Mouse (Mus musculus): ENCODE data around the gene Ctsk. TPM values are rescaled to one million over a fixed set of nuclear protein-coding genes. Genes with fewer than 3 reads are reported as not detected.

The Ctsk gene
- total RNA-seq (2021): 1 to 10 TPM; 5.5 to 7.4 TPM
- long read RNA-seq, experiment 1, partial matches to known transcripts: 0 of 4 reads
- long read RNA-seq, experiment 1, other reads (novel, unspliced or antisense): 0 of 4 reads
- long read RNA-seq, experiment 2, partial matches to known transcripts: 2 of 2 reads
- long read RNA-seq, experiment 2, other reads (novel, unspliced or antisense): 0 of 2 reads

DNA sequence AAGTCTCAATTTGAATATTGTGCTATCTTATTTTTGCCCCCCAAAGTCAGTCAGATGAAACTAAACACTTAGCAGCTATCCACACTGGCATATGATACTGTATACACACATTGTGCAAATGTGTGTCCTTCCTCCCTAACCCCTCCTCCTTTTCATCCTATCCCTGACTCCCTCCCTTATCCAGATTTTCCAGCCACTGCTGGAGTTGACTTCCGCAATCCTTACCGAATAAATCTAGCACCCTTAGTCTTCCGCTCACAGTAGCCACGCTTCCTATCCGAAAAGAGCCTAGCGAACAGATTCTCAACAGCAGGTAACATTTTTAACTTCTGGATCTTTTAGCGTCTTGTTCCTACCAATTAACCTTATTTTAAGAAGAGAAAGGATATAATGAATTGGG, at the start of gene Ctsk:
TSS of gene Ctsk (plus strand) at position 233 of the 400 bp plus-strand sequence.
- DNase-seq: peak; percentile 28 to 38

DNA sequence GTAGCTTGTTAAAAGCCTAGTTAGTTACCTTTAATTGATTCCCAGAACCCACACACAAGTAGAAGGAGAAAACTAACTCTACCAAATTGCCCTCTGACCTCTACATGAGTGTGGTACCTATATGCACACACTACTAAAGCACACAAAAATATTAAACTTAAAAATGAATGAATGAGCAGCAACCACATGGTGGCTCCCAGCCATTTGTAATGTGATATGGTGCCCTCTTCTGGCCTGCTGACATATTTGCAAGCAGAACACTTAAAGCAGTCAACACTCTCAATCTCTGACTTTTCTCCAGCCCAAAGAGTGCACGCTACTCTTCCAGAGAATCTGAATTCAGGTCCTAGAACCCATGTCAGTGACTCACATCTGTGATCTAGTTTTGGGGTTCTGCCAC, 48.6 kb upstream of the Ctsk start:
- DNase-seq: peak; percentile 43 to 66

DNA sequence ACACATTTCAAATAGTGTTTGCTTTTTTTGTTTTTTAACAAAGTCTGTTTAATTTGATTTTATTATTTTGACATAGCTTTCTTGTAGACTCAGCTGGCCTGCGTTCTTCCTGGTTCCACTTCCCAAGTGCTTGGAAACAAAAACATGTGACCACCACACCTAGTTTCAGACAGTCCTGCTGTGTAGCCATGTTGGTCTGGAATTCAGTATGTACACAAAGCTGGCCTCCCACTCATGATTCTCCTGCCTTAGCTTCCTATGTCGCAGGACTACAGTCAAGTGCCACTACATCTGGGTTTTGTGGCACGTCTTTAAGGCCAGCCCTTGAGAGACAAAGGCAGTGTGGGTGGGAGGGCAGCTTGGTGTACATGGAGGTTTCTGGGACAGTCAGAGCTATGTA, 48.1 kb upstream of the Ctsk start:
- no peak for DNase-seq

DNA sequence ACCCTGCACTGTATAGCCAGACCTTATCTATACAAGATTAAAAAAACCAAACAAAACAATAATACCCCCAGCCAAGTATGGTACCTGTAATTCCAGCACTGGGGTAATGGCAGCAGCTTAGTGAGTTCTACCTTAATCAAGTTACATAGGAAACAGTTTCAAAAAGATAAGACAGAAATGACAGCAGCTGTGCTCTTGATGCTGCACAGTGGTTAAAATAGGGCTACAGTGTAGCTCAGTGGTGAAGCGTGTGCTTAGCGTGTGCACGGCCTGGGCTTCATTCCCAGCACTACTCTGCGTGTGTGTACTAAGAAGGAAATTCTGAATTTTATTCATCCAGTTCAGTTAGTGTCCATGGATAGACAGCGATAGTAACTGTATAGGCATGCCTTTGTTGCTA, 42.7 kb upstream of the Ctsk start:
- DNase-seq: no peak

DNA sequence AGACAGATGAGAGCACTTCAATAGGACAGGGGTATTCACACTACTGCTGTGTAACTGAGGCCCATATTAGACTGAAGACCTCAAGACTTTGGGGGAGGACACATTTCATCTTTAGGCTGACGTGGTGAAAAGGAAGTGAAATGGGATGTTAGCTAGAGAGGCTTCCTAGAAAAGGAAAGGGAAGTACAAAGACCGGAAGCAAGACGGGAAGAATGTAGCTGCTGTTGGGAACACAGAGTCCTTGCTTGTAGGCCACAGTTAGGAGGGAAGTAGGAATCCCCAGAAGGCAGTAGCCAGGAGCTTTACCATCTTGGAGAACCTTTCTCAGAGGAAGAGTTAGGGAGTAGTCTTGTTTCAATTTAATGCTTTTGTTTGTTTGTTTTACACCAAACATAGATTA, 41.3 kb upstream of the Ctsk start:
- peak in 1 of 2 experiments; percentile 64 for DNase-seq

DNA sequence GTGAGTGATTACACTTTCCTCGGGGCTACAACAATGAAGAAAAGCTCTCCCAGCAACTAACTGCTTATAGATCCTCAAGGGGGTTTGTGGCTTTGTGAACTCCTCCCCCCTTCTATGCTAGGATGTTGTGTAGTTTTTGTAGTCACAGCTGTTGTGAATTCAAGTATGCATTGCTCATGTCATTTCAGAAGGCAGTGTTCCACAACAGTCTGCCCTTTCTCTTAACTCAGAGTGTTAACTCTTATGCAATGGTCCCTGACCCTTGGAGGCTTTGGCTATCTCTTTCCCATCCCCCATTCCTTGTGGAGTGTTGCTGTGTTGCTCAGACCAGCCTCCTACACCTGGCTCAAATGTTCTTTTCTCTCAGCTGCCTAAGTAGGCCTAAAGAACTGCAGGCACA, 39.7 kb upstream of the Ctsk start:
- no peak for DNase-seq

DNA sequence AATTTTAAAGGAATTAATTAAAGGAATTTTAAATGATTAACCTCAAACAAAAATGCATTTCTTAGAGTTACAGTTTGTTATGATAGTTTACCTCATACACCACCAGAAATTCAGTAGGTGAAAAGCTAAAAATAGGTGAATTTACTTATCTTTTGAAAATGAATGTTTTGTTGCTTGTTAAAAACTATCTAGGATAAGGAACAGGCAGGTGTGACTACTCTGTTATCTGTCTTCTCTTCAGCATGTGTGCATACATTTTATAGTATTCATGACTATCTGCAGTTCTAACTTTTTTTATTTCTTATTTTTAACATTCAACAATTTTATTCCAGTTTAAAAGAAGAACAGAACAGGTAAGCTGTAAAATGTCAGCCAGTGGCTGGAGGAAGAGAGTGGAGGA, 35.2 kb upstream of the Ctsk start:
- DNase-seq: no peak

DNA sequence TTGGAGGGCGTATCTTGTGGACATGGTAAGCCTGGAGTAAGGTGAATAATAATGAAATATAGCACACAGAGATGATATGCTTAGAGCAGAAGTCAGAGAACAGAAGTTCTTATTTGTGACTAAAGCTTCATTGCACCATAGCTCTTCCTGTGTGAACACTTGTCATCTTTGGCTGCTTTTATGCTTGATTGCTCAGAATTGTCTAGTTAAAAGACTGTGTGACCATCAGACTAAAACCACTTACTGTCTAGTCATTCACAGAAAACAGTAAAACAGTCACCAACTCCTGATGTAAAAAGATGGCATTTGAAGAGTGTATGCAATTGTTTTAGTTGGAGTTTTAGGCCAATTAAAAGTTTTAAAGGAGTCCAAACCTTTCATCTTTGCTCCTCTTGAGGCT, 20.1 kb upstream of the Ctsk start:
- DNase-seq: no peak

DNA sequence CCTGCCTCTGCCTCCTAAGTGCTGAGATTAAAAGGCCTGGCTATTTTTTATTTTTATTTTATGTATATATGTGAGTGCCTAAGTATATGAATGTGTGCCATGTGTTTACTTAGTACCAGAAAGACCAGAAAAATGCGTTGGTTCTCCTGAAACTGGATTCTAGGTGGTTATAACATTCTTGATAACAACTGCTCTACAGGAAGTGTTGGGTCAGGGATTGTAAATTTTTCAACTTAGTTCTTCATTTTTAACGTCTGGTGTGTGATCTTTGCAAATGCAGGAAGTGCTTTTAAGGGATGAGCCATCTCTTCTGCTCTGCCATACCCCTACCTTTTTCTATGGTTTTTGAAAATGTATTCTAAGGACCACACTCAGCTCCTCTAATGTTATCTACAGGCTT, 12.6 kb upstream of the Ctsk start:
- DNase-seq: no peak

DNA sequence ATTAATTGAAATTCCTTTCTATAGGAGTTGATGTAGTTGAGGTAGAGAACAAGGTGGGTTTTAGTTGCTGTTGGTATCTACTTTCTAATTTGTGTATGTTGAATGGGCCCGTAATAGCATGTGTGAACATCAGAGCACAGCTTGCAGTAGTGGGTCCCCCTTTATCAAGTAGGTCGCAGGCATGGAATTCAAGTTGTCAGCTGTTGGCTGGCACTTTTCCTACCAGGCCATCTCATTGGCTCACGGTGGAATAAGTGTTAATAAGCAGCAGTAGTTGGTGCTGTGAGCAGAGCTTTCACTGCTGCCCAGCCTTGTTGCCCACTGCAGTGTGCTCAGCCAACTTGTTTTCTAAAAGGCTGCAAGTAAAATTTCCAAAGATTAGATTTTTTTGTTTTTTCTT, 10.4 kb upstream of the Ctsk start:
- DNase-seq: no peak

DNA sequence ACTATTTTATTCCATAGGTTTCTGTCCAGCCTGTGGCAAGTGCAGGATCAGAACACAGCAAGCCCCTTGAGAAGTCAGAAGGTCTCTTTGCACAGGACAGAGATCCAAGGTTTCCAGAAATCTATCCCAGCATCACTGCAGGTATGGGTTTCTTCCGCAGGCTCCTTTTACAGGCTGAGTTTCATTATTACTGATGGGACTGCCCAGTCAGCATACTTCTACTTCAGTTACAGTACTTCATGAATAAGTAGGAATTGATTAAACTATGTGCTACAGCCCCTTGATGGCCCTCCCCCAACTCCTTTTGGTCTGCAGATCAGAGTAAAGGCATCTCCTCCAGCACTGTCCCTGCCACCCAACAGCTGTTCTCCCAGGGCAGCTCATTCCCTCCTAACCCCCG, 8.8 kb upstream of the Ctsk start:
- no peak for DNase-seq

DNA sequence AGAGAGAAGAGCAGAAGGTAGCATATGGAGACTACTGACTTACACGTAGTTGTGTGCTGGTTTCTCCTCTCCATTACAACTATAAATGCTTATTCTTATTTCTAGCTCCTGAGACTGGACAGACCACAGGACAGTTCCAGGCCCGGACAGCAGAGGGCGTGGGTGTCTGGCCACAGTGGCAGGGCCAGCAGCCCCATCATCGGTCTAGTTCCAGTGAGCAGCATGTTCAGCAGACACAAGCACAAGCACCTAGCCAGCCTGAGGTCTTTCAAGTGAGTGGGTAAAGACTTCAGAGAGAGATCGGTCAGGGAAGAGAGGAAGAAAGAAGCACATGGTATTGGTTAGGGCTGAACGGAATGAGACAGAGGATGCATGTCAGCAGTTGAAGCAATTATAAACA, 4.7 kb upstream of the Ctsk start:
- DNase-seq: peak; percentile 40 to 72

DNA sequence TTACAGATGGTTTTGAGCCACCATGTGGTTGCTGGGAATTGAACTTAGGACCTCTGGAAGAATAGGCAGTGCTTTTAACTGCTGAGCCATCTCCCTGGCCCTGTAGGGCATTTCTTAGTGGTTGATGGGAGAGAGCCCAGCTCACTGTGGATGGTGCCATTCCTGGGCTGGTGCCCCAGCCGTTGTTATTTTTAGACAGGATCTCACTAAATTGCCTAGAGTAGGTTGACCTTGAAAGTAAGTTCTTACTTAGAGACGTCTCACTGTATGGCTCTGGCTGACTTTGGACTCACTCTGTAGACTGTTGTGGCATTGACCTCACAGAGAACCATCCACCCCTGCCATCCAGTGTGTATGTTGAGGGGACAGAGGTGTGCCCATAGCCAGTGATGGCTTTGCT, 827 bp upstream of the Ctsk start:
- DNase-seq: peak; percentile 26 to 35

DNA sequence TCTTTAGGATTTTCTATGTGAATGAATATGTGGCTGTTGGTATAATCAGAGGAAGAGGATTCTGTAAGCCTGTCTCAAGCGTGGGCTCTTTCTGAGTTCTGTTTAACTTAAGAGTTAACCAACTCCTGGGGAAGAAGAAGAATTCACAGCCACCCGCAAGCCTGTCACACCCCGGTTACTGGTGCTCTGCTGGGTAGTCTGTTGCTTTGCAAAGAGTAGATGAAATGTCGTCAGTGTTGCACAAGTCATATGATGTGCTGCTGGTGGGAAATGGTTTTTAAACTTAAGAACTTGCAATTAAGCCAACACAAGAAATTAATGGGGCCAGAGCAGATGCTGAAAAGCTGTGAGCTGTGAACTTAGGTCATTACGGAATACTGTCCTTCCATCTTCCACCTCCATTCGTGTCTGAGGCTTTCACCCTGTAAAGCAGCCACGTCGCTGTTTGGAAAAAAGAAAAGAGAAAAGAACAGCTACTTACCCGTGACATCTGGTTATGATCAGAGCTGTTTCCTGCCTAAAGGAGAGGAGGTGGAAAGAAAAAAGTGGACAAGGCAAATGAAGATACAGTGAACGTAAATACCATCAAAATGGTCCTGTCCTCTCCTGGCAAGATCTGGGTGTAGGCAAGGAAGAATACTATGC, 562 bp downstream of the Ctsk start:
- DNase-seq: peak in 1 of 2 experiments; percentile 30

DNA sequence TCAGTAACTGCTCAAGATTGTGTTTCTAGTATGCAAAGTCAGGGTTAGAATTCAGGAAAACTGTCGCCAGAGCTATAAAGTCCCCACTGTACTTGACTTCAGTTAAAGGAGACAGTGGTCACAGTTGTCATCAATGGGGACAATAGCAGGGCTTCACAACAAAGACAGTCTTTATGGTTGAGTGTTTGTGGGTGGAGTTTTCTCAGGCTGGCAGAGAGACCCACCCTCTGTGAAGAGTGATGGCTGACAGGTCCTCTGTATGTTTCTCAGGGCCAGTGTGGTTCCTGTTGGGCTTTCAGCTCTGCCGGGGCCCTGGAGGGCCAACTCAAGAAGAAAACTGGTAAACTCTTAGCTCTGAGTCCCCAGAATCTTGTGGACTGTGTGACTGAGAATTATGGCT, 3.3 kb downstream of the Ctsk start:
- no peak for DNase-seq

DNA sequence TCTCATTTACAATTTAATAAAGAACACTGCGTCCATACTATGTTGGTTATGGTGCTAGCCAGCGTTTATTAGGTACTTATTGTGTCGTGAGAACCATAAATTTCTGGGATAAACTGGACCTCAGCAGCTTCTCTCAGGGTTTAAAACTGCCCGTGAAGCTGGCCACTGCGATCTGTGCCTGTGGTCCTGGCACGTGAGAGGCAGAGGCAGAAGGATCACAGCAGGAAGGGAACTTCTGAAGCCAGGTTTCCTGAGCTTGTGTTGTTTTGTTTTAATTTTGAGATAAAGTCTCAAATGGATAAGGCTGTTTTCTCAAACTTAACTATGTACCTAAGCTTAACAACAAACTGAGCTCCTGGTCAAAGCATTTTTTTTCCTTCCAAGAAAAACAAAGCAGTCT, 10.3 kb downstream of the Ctsk start:
- DNase-seq: no peak

DNA sequence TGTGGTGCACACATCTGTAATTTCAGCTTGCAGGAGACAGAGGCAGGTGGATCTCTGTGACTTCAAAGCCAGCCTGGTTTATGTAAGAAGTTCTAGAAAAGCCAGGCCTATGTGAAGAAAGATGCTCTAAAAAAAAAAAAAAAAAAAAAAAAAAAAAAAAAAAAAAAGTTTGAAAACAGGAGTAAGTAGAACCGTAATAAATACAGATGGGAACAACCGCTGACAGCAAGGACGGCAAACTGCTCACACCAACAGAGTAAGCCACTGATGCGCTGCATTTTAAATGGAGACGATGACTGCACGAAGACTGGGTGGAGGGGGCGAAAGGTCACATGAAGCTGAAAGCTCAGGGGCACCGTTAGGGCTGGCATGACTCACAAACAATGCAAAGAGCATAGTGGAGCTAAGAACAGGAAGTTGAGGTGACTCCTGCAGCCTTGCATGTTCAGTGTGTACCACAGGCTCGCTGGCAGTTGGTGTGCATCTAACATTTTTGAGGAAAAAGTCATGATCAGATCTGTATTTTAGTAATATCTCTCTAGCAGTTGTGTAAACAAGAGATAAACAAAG, 12.6 kb downstream of the Ctsk start:
- DNase-seq: no peak

DNA sequence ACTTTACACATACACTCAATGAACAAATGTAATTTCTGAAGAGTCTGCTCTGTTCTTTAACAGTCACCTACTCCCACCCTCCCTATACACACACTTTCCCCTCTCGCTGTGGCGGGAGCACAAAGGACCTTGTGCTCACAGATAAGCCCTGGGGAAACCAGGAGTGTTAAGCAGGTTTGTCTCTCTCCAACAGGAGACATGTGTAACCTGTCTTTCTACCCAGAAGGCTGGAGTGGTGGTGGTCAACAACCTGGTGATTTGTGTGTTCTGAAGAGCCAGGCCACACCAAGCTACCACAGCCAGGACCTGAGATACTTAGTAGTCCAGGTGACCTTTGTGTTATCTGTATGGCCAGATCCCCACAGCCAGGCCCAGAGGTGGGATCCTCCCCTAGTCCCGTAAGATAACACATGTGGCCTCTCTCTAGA, 17.6 kb downstream of the Ctsk start:
- DNase-seq: no peak

DNA sequence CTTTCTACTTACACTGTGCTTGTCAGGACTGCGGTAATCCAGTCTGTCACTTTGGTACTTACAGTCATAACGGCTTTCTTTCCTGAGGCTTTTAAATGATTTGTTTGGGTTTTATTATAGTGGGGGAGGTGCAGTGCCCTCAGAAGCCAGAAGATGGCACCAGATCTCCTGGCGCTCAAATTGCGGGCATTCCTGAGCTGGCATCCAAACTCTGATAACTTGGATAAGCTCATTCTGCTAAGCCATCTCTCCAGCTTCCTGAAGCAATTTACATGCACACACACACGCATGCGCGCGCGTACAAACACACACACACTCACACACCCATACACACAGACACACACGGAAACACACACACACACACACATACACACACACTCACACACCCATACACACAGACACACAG, 18.4 kb downstream of the Ctsk start:
- DNase-seq: peak; percentile 51 to 80

DNA sequence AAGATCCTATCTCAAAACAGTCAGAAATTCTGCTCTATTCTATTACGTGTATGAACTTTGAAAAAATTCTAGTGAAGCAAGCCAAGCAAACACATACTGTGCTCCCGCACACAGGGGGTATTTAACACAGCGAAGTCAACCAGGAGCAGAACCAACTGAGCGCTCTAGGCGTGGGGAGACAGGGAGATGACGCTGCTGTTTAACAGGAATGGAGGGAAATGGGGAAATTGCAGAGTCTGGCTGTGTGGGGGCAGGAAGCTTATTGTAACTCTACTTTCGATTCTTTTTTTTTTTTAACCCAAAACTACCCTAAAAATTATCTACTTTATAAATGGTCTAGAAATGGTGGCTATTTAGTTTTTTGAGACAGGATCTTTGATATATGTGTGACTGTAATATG, 19.8 kb downstream of the Ctsk start:
- DNase-seq: peak in 1 of 2 experiments; percentile 49

DNA sequence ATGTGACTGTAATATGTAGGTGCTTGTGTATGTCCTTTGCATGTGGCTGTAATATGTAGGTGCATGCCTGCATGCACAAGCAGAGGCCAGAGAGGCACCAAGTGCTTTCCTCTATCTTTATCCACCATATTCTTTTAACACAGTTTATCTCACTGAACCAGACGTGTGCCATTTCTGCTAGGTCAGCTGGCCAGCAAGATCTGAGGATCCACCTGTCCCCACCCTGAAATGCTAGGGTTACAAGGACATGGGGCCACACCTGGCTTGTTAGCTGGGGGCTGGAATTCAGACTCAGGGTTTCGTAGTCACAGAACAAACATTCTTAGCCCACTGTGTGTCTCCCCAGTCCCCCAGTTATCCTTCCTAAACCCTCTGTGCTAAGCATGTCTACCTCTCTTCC, 20.3 kb downstream of the Ctsk start:
- no peak for DNase-seq

DNA sequence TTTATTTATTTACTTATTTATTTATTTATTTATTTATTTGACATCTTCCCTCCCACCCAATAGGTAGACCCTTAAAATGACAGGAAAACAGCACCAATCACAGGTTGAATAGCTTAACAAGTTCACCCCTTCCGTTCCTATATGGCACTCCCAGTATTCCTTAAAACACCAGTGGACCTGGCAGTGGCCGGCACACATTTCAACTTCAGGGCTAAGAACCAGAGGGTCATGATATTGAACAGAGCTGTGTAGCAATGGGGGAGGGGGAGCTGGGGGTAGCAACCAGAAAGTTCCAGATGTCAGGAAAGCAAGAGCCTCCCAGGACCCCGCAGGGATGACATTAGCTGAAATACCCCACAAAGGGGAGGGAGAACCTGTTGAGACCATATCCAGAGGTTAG, 21.0 kb downstream of the Ctsk start:
- no peak for DNase-seq

DNA sequence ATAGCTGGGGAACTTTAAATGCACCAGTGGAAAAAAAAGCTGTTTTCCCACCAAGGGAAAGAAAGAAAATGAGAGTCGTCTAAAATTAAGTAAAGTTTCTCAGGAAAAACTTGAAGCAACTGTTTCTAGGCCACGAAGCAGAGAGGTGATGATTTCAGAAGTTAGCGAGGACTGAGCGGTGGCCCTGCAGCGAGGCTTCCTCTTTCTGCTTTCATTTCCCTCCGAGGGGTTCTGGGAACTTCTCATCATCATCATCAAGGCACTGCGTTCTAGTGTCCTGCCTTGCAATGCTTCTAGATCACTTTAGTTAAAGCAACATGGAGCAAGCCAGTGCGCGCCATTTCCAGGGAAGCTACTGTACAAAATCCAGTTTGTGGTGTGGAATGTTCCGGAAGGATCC, 22.1 kb downstream of the Ctsk start:
- peak; percentile 36 to 63 for DNase-seq

DNA sequence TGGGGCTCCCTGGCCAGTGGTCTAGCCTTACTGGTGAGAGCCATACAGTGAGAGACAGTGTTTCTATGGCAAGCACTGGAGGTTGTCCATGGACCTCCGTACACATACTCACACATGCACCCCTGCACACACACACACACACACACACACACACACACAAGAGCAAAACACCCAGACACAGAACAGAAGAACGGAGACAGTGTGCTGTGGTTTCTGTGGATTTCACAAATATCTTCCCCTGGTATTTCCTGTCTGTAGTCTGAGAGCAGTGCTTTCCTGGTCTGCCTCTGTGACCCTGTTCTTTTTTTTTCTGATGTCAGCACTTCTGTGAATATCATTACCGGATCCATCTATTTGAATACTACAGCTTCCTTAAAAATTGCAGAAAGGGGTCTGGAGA, 24.6 kb downstream of the Ctsk start:
- DNase-seq: peak in 1 of 2 experiments; percentile 47

Data from heart, adult 18-20 months (tissue).